ENCODE assay signal across 31 mouse cellular contexts in the genomic region with DNA sequence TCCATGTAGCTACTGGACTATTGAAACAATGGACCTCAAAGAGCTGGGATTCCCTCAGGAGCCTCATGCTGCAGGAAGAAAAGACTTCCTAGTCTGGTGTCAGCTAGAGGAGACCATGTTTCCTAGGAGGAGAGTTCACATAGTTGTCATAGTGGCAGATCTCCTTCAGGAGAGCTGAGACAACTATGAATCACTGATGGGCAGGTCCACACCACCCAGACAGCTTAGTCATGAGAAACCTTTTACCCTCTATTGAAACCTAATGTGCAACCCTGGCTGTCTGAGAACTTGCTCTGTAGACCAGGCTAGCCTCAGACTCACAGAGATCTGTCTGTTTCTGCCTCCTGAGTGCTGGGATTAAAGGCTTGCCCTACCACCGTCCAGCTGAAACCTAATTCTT.
"Had no signal": no experiment of that assay in that cellular context is flagged by ENCODE, and none has a peak within 500 bp of the region (broad histone marks: within the 10 kb centered on the region; RNA-seq: fewer than 3 reads in every experiment).

No protein-coding gene starts in this region.

- ATAC-seq: liver, embryonic 12.5 days; liver, postnatal 0 days; lung, postnatal 0 days; midbrain, embryonic 13.5 days; midbrain, embryonic 15.5 days; midbrain, embryonic 16.5 days had no signal

- H3K27me3 ChIP-seq: limb, embryonic 12.5 days; limb, embryonic 13.5 days; limb, embryonic 15.5 days; liver, embryonic 12.5 days; liver, embryonic 13.5 days; liver, embryonic 15.5 days; lung, embryonic 15.5 days; midbrain, embryonic 12.5 days; midbrain, embryonic 13.5 days; midbrain, embryonic 15.5 days had no signal

- H3K4me1 ChIP-seq: limb, embryonic 12.5 days; limb, embryonic 13.5 days; liver, embryonic 12.5 days; liver, embryonic 13.5 days; liver, embryonic 15.5 days; lung, embryonic 15.5 days; midbrain, embryonic 10.5 days; midbrain, embryonic 12.5 days; midbrain, embryonic 13.5 days; midbrain, embryonic 15.5 days had no signal

- H3K27ac ChIP-seq: limb, embryonic 10.5 days; limb, embryonic 12.5 days; limb, embryonic 13.5 days; limb, embryonic 15.5 days; liver, embryonic 12.5 days; liver, embryonic 13.5 days; liver, embryonic 14.5 days; liver, embryonic 15.5 days; lung, embryonic 15.5 days; macrophage; midbrain, embryonic 10.5 days; midbrain, embryonic 12.5 days; midbrain, embryonic 13.5 days; midbrain, embryonic 15.5 days had no signal

- H3K4me3 ChIP-seq: limb, embryonic 10.5 days; limb, embryonic 12.5 days; limb, embryonic 13.5 days; limb, embryonic 15.5 days; liver, embryonic 12.5 days; liver, embryonic 13.5 days; liver, embryonic 15.5 days; lung, embryonic 15.5 days; megakaryocyte, embryonic 14.5 days; midbrain, embryonic 10.5 days; midbrain, embryonic 12.5 days; midbrain, embryonic 13.5 days; midbrain, embryonic 15.5 days; myocyte had no signal

- DNase-seq: left cerebral cortex, postnatal 4 days; liver; liver, embryonic 13.5 days; liver, postnatal 0 days; lung, adult 18-20 months; lung, adult 2 months; lung, embryonic 14.5 days; lung, postnatal 10 days; lung, postnatal 14 days; lung, postnatal 36 days; lung, postnatal 4 days; midbrain, embryonic 14.5 days had no signal

- H3K4me2 ChIP-seq: limb, embryonic 12.5 days; limb, embryonic 13.5 days; limb, embryonic 15.5 days; liver, embryonic 11.5 days; liver, embryonic 12.5 days; liver, embryonic 13.5 days; liver, embryonic 15.5 days; lung, embryonic 14.5 days; lung, embryonic 15.5 days; midbrain, embryonic 11.5 days; midbrain, embryonic 12.5 days; midbrain, embryonic 13.5 days; midbrain, embryonic 15.5 days had no signal

- H3K9ac ChIP-seq: limb, embryonic 12.5 days; limb, embryonic 13.5 days; limb, embryonic 15.5 days; liver, embryonic 12.5 days; liver, embryonic 13.5 days; liver, embryonic 14.5 days; liver, embryonic 15.5 days; liver, postnatal 0 days; lung, embryonic 14.5 days; lung, embryonic 15.5 days; midbrain, embryonic 12.5 days; midbrain, embryonic 13.5 days; midbrain, embryonic 15.5 days had no signal

- H3K9me3 ChIP-seq: limb, embryonic 10.5 days; limb, embryonic 12.5 days; limb, embryonic 13.5 days; limb, embryonic 15.5 days; liver, embryonic 12.5 days; liver, embryonic 13.5 days; liver, embryonic 15.5 days; lung, embryonic 15.5 days; megakaryocyte, embryonic 14.5 days; midbrain, embryonic 10.5 days; midbrain, embryonic 12.5 days; midbrain, embryonic 13.5 days; midbrain, embryonic 15.5 days had no signal

- H3K36me3 ChIP-seq: limb, embryonic 10.5 days; limb, embryonic 12.5 days; limb, embryonic 13.5 days; limb, embryonic 15.5 days; liver, embryonic 12.5 days; liver, embryonic 13.5 days; liver, embryonic 15.5 days; lung, embryonic 15.5 days; midbrain, embryonic 10.5 days; midbrain, embryonic 12.5 days; midbrain, embryonic 13.5 days; midbrain, embryonic 15.5 days had no signal
